Mouse (Mus musculus): ENCODE measurements around the gene Nme1. TPM values are rescaled to one million over a fixed set of nuclear protein-coding genes. Genes with fewer than 3 reads are reported as not detected.
"Not testable (repeated sequence)": the region's sequence is repeated elsewhere in the genome, so short reads cannot be mapped to it uniquely, and the experiment has no call there.

Nme1 gene
- total RNA-seq, 4 experiments from 2014 or later, result 72.6 to 105 (median 82.2) TPM

- no peak for DNase-seq (ENCODE audit: low spot score in 2 of 2)
Observed at GRCm38 (mm10) chr11:93965391-93965790, 2.9 kb downstream of the Nme1 start.

GRCm38 (mm10) chr11:93963013-93963412, 5.3 kb downstream of the Nme1 start:
- DNase-seq (ENCODE audit: low spot score in 2 of 2), result no peak

GRCm38 (mm10) chr11:93961482-93961881, 6.8 kb downstream of the Nme1 start:
- DNase-seq (ENCODE audit: low spot score in 2 of 2), result no peak

- no peak for DNase-seq (ENCODE audit: low spot score in 2 of 2)
Observed at GRCm38 (mm10) chr11:93957746-93958145, 10.6 kb downstream of the Nme1 start.

- DNase-seq (ENCODE audit: low spot score in 2 of 2), result no peak
Observed at GRCm38 (mm10) chr11:93957031-93957555, 11.2 kb downstream of the Nme1 start.

- no peak for DNase-seq (ENCODE audit: low spot score in 2 of 2)
Observed at GRCm38 (mm10) chr11:93956159-93956558, 12.2 kb downstream of the Nme1 start, which contains the start of gene Nme2. Gene Nme2 (minus strand): TSS chr11:93956259.

GRCm38 (mm10) chr11:93955256-93956150, 12.8 kb downstream of the Nme1 start:
- peak; percentile 80 to 85 for DNase-seq (ENCODE audit: low spot score in 2 of 2)

- DNase-seq (ENCODE audit: low spot score in 2 of 2), result peak in 1 of 2 experiments; percentile 24
Observed at GRCm38 (mm10) chr11:93954738-93955255, 13.5 kb downstream of the Nme1 start.

GRCm38 (mm10) chr11:93952376-93952775, 15.9 kb downstream of the Nme1 start:
- DNase-seq (ENCODE audit: low spot score in 2 of 2), result no peak

GRCm38 (mm10) chr11:93950045-93950444, 18.3 kb downstream of the Nme1 start:
- no peak for DNase-seq (ENCODE audit: low spot score in 2 of 2)

GRCm38 (mm10) chr11:93948887-93949567, 19.3 kb downstream of the Nme1 start:
- DNase-seq (ENCODE audit: low spot score in 2 of 2), result no peak

- no peak for DNase-seq (ENCODE audit: low spot score in 2 of 2)
Observed at GRCm38 (mm10) chr11:93944986-93945385, 23.3 kb downstream of the Nme1 start.

GRCm38 (mm10) chr11:93940906-93941305, 27.4 kb downstream of the Nme1 start:
- no peak for DNase-seq (ENCODE audit: low spot score in 2 of 2)

GRCm38 (mm10) chr11:93929106-93929505, 39.2 kb downstream of the Nme1 start:
- no peak for DNase-seq (ENCODE audit: low spot score in 2 of 2)

GRCm38 (mm10) chr11:93915019-93915418, 53.3 kb downstream of the Nme1 start:
- not testable (repeated sequence) for DNase-seq (ENCODE audit: low spot score in 2 of 2)

GRCm38 (mm10) chr11:93911603-93912002, 56.7 kb downstream of the Nme1 start:
- DNase-seq (ENCODE audit: low spot score in 2 of 2), result no peak

GRCm38 (mm10) chr11:93908829-93909228, 59.5 kb downstream of the Nme1 start:
- no peak for DNase-seq (ENCODE audit: low spot score in 2 of 2)

- DNase-seq (ENCODE audit: low spot score in 2 of 2), result no peak
Observed at GRCm38 (mm10) chr11:93907839-93908238, 60.5 kb downstream of the Nme1 start.
